Mouse (Mus musculus) MEL (cell line): ENCODE measurements around the gene Uchl5. TPM values are rescaled to one million over a fixed set of nuclear protein-coding genes. Genes with fewer than 3 reads are reported as not detected.

Experiments used
- DNase-seq: peaks from one replicate; pipeline ENCODE4 v3.0.0; 2011; ENCODE audit warnings: low read depth, low spot score
- H3K27ac ChIP-seq: 2 replicates; pipeline ENCODE4 v1.5.1; 2012; ENCODE audit warnings: low read depth, mild to moderate bottlenecking, control low read depth, low read length, moderate library complexity; ENCODE audit not compliant: control insufficient read depth
- H3K27me3 ChIP-seq, 2 experiments: fragments of 150-350 bp in 1 of 2; sonication (generic) in 1 of 2; 2 replicates each; pipeline ENCODE4 v1.6.1; 2012; ENCODE audit warnings: low read length in 2 of 2, mild to moderate bottlenecking in 2 of 2, improper control_type of control experiment in 1 of 2, moderate library complexity in 1 of 2; ENCODE audit not compliant: insufficient read depth in 2 of 2, control insufficient read depth in 1 of 2
- H3K36me3 ChIP-seq, 2 experiments: 2 replicates each; pipeline ENCODE4 v1.6.1; 2012 to 2014; ENCODE audit warnings: low read length in 2 of 2, improper control_type of control experiment in 1 of 2, inconsistent platforms in 1 of 2, mild to moderate bottlenecking in 1 of 2; ENCODE audit not compliant: insufficient read depth in 2 of 2, control insufficient read depth in 1 of 2
- H3K4me1 ChIP-seq, 2 experiments: fragments of 150-350 bp in 1 of 2; sonication (generic) in 1 of 2; 2 replicates each; pipeline ENCODE4 v1.6.1; 2012; ENCODE audit warnings: low read length in 2 of 2, improper control_type of control experiment in 1 of 2, mild to moderate bottlenecking in 1 of 2; ENCODE audit not compliant: insufficient read depth in 2 of 2, control insufficient read depth in 1 of 2
- H3K4me3 ChIP-seq, 2 experiments: fragments of 150-350 bp in 1 of 2; sonication (generic) in 1 of 2; 2 replicates each; pipeline ENCODE4 v1.5.1; 2012; ENCODE audit warnings: low read depth in 2 of 2, low read length in 2 of 2, mild to moderate bottlenecking in 2 of 2, moderate library complexity in 2 of 2, control low read depth in 1 of 2, improper control_type of control experiment in 1 of 2; ENCODE audit not compliant: control insufficient read depth in 1 of 2, insufficient read depth in 1 of 2
- H3K79me2 ChIP-seq: 2 replicates; pipeline ENCODE4 v1.6.1; 2012; ENCODE audit warnings: mild to moderate bottlenecking, low read length, moderate library complexity; ENCODE audit not compliant: control insufficient read depth, poor library complexity, insufficient read depth
- H3K9ac ChIP-seq: 2 replicates; pipeline ENCODE4 v1.6.1; 2012; ENCODE audit warnings: low read depth, mild to moderate bottlenecking, control low read depth, low read length, moderate library complexity; ENCODE audit not compliant: control insufficient read depth, poor library complexity, severe bottlenecking
- H3K9me3 ChIP-seq: fragments of 150-350 bp; sonication (generic); replicated peaks from 2 replicates; pipeline ENCODE4 v1.6.1; 2012; ENCODE audit warnings: mild to moderate bottlenecking, low read length, improper control_type of control experiment, moderate library complexity; ENCODE audit not compliant: insufficient read depth
- BHLHE40 ChIP-seq: IDR thresholded peaks from 2 replicates; pipeline ENCODE4 v1.6.1; 2012; ENCODE audit warnings: low read depth, mild to moderate bottlenecking, inconsistent platforms, low read length, improper control_type of control experiment, borderline replicate concordance
- CHD2 ChIP-seq: IDR thresholded peaks from 2 replicates; pipeline ENCODE4 v1.6.1; 2011; ENCODE audit warnings: low read length, improper control_type of control experiment
- CTCF ChIP-seq, 3 experiments: IDR thresholded peaks in 2 of 3; conservative IDR thresholded peaks in 1 of 3; 2 replicates each; pipeline ENCODE4 v1.5.1; 2011 to 2012; ENCODE audit warnings: low read length in 3 of 3, low read depth in 2 of 3, mild to moderate bottlenecking in 2 of 3, improper control_type of control experiment in 1 of 3, inconsistent platforms in 1 of 3, mixed read lengths in 1 of 3, moderate library complexity in 1 of 3; ENCODE audit not compliant: control insufficient read depth in 1 of 3, insufficient read depth in 1 of 3, poor library complexity in 1 of 3, severe bottlenecking in 1 of 3
- E2F4 ChIP-seq: IDR thresholded peaks from 2 replicates; pipeline ENCODE4 v1.6.1; 2011; ENCODE audit warnings: low read depth, low read length, improper control_type of control experiment, borderline replicate concordance
- ELF1 ChIP-seq: IDR thresholded peaks from 2 replicates; pipeline ENCODE4 v1.6.1; 2014; ENCODE audit warnings: low read depth, mild to moderate bottlenecking, inconsistent platforms, low read length, improper control_type of control experiment, moderate library complexity
- GABPA ChIP-seq: IDR thresholded peaks from 2 replicates; pipeline ENCODE4 v1.6.1; 2012; ENCODE audit warnings: low read depth, mild to moderate bottlenecking, inconsistent platforms, low read length, improper control_type of control experiment, moderate library complexity
- GATA1 ChIP-seq: IDR thresholded peaks from 2 replicates; pipeline ENCODE4 v1.6.1; 2011; ENCODE audit warnings: low read depth, low read length, improper control_type of control experiment
- HCFC1 ChIP-seq: IDR thresholded peaks from 2 replicates; pipeline ENCODE4 v1.6.1; 2012; ENCODE audit warnings: low read depth, mild to moderate bottlenecking, inconsistent platforms, low read length, improper control_type of control experiment, moderate library complexity
- KAT2A ChIP-seq: conservative IDR thresholded peaks from 2 replicates; pipeline ENCODE4 v1.6.1; 2012; ENCODE audit warnings: low read depth, low read length, improper control_type of control experiment, inconsistent platforms
- MAFK ChIP-seq: IDR thresholded peaks from 2 replicates; pipeline ENCODE4 v1.6.1; 2011; ENCODE audit warnings: low read depth, mild to moderate bottlenecking, low read length, improper control_type of control experiment, borderline replicate concordance
- MAX ChIP-seq: IDR thresholded peaks from 2 replicates; pipeline ENCODE4 v1.6.1; 2011; ENCODE audit warnings: low read length, improper control_type of control experiment
- MAZ ChIP-seq: IDR thresholded peaks from 2 replicates; pipeline ENCODE4 v1.6.1; 2012; ENCODE audit warnings: low read depth, mild to moderate bottlenecking, inconsistent platforms, low read length, improper control_type of control experiment
- MXI1 ChIP-seq: IDR thresholded peaks from 2 replicates; pipeline ENCODE4 v1.6.1; 2011; ENCODE audit warnings: mild to moderate bottlenecking, low read depth, low read length, improper control_type of control experiment
- MYB ChIP-seq: IDR thresholded peaks from 2 replicates; pipeline ENCODE4 v1.6.1; 2011; ENCODE audit warnings: mild to moderate bottlenecking, low read depth, low read length, improper control_type of control experiment
- NELFE ChIP-seq: IDR thresholded peaks from 2 replicates; pipeline ENCODE4 v1.6.1; 2011; ENCODE audit warnings: low read depth, low read length, improper control_type of control experiment
- NRF1 ChIP-seq: IDR thresholded peaks from 2 replicates; pipeline ENCODE4 v1.6.1; 2014; ENCODE audit warnings: low read depth, mild to moderate bottlenecking, inconsistent platforms, low read length, improper control_type of control experiment, moderate library complexity; ENCODE audit not compliant: poor library complexity, insufficient read depth, severe bottlenecking
- POLR2AphosphoS5 ChIP-seq: IDR thresholded peaks from 2 replicates; pipeline ENCODE4 v1.6.1; 2012; ENCODE audit warnings: low read depth, borderline replicate concordance, mild to moderate bottlenecking, inconsistent platforms, low read length, moderate library complexity, mixed read lengths
- RAD21 ChIP-seq: IDR thresholded peaks from 2 replicates; pipeline ENCODE4 v1.6.1; 2011; ENCODE audit warnings: mild to moderate bottlenecking, low read depth, low read length, improper control_type of control experiment
- RCOR1 ChIP-seq: IDR thresholded peaks from 2 replicates; pipeline ENCODE4 v1.6.1; 2012; ENCODE audit warnings: low read depth, mild to moderate bottlenecking, inconsistent platforms, low read length, improper control_type of control experiment
- SIN3A ChIP-seq: IDR thresholded peaks from 2 replicates; pipeline ENCODE4 v1.6.1; 2012; ENCODE audit warnings: low read length, improper control_type of control experiment, inconsistent platforms
- SMC3 ChIP-seq: IDR thresholded peaks from 2 replicates; pipeline ENCODE4 v1.6.1; 2011; ENCODE audit warnings: low read depth, low read length, improper control_type of control experiment
- TAL1 ChIP-seq: IDR thresholded peaks from 2 replicates; pipeline ENCODE4 v1.6.1; 2012; ENCODE audit warnings: mild to moderate bottlenecking, inconsistent platforms, low read length, moderate library complexity, mixed read lengths
- TBP ChIP-seq: IDR thresholded peaks from 2 replicates; pipeline ENCODE4 v1.8.0; 2011; ENCODE audit warnings: low read depth, low read length, improper control_type of control experiment
- UBTF ChIP-seq: IDR thresholded peaks from 2 replicates; pipeline ENCODE4 v1.6.1; 2012; ENCODE audit warnings: low read depth, mild to moderate bottlenecking, inconsistent platforms, low read length, improper control_type of control experiment, moderate library complexity, borderline replicate concordance; ENCODE audit not compliant: insufficient read depth
- USF1 ChIP-seq: IDR thresholded peaks from 2 replicates; pipeline ENCODE4 v1.6.1; 2014; ENCODE audit warnings: low read depth, mild to moderate bottlenecking, inconsistent platforms, low read length, improper control_type of control experiment, moderate library complexity
- USF2 ChIP-seq, 2 experiments: IDR thresholded peaks; 2 replicates each; pipeline ENCODE4 v1.6.1; 2011 to 2012; ENCODE audit warnings: improper control_type of control experiment in 2 of 2, low read length in 2 of 2, borderline replicate concordance in 1 of 2, inconsistent platforms in 1 of 2, low read depth in 1 of 2, mild to moderate bottlenecking in 1 of 2; ENCODE audit not compliant: insufficient read depth in 1 of 2
- ZC3H11A ChIP-seq: IDR thresholded peaks from 2 replicates; pipeline ENCODE4 v1.6.1; 2012; ENCODE audit warnings: low read depth, mild to moderate bottlenecking, inconsistent platforms, low read length, improper control_type of control experiment
- ZKSCAN1 ChIP-seq: IDR thresholded peaks from 2 replicates; pipeline ENCODE4 v1.6.1; 2012; ENCODE audit warnings: low read depth, mild to moderate bottlenecking, inconsistent platforms, low read length, improper control_type of control experiment, moderate library complexity
- polyA plus RNA-seq, 2 experiments: library from polyadenylated mRNA; stranded (reverse) in 1 of 2; unstranded in 1 of 2; fragments of >175 nt in 1 of 2; fragments of >200 nt in 1 of 2; gene quantifications; 2 replicates each; pipeline versions ENCODE4 v1.2.1 to v1.2.4; 2012; ENCODE audit warnings: low replicate concordance in 2 of 2, low read depth in 1 of 2; ENCODE audit not compliant: insufficient read length in 2 of 2, insufficient read depth in 1 of 2, missing spikeins in 1 of 2
- total RNA-seq: library from RNA; depleted of rRNA; stranded (reverse); fragments of 300-350 nt; gene quantifications from 2 replicates; pipeline ENCODE4 v1.2.3, GENCODE M21; 2012

Uchl5 gene
- total and polyA plus RNA-seq, 3 experiments: 86.5 to 154 (median 110) TPM

- TF ChIP-seq TAL1 (no peak), CHD2 (no peak), KAT2A (no peak), NRF1 (no peak), UBTF (no peak), MXI1 (no peak), ZC3H11A (no peak), ELF1 (no peak), MYB (no peak), POLR2AphosphoS5 (no peak), USF2 (IDR thresholded peaks at IDR 0.05; ENCODE audit: borderline replicate concordance in 1 of 2, insufficient read depth in 1 of 2, low read depth in 1 of 2, low read length in 2 of 2) (no peak), TBP (no peak), SIN3A (no peak)
- Histone ChIP-seq H3K4me1 (peaks cover 0 to 6% of the 10 kb centered on the region in 2 experiments; a peak in 2 of 4 replicates), H3K4me3 (no peak overlapping the region), H3K9me3 (no peaks in the 10 kb centered on the region), H3K79me2 (no peaks in the 10 kb centered on the region), H3K27ac (no peak overlapping the region), H3K27me3 (no peaks in the 10 kb centered on the region), H3K9ac (no peak overlapping the region), H3K36me3 (peaks cover 2% of the 10 kb centered on the region in 2 experiments; a peak in 3 of 4 replicates)
- no peak for DNase-seq
Observed at GRCm38 (mm10) chr1:143766238-143766637, 10.8 kb upstream of the Uchl5 start.

- peaks cover 0 to 5% of the 10 kb centered on the region in 2 experiments; a peak in 3 of 4 replicates for H3K36me3 ChIP-seq
- TF ChIP-seq CTCF (IDR thresholded peaks at IDR 0.05 in 2 of 3, conservative IDR thresholded peaks at IDR 0.05 in 1 of 3; ENCODE audit: control insufficient read depth in 1 of 3, insufficient read depth in 1 of 3, low read depth in 2 of 3, low read length in 3 of 3, poor library complexity in 1 of 3, severe bottlenecking in 1 of 3) (no peak), NELFE (no peak), ZC3H11A (no peak), BHLHE40 (no peak), MAFK (no peak), POLR2AphosphoS5 (no peak), ZKSCAN1 (no peak), UBTF (no peak), USF1 (no peak), TAL1 (no peak), GABPA (no peak), RCOR1 (no peak), E2F4 (no peak), MAZ (no peak), KAT2A (no peak), HCFC1 (no peak), MAX (no peak), GATA1 (no peak), RAD21 (no peak), SMC3 (no peak)
- H3K27me3 ChIP-seq: no peaks in the 10 kb centered on the region
- no peaks in the 10 kb centered on the region for H3K9me3 ChIP-seq
- H3K4me1 ChIP-seq: peaks cover 2 to 10% of the 10 kb centered on the region in 2 experiments; a peak in 1 of 4 replicates
- H3K27ac ChIP-seq: no peak overlapping the region
- H3K4me3 ChIP-seq: no peak overlapping the region
- H3K9ac ChIP-seq: no peak overlapping the region
- H3K79me2 ChIP-seq: no peaks in the 10 kb centered on the region
- no peak for DNase-seq
Observed at GRCm38 (mm10) chr1:143770444-143771109, 6.5 kb upstream of the Uchl5 start.
